Mouse (Mus musculus): ENCODE results near the gene Usp7. TPM values are rescaled to one million over a fixed set of nuclear protein-coding genes. Genes with fewer than 3 reads are reported as not detected.
"Not testable (repeated sequence)": the region's sequence is repeated elsewhere in the genome, so short reads cannot be mapped to it uniquely, and the experiment has no call there.

The Usp7 gene
- polyA plus RNA-seq, 1 experiment from 2014 or later: 16.9 TPM

- peaks cover 2% of the 10 kb centered on the region; the same call in 1 of the 2 replicates for H3K4me1 ChIP-seq (ENCODE audit: control insufficient read depth, insufficient read depth, low read length)
- H3K27me3 ChIP-seq (ENCODE audit: control insufficient read depth, insufficient read depth, low read length): no peaks in the 10 kb centered on the region
- no peak overlapping the region for H3K9ac ChIP-seq (ENCODE audit: low read length)
- H3K36me3 ChIP-seq (ENCODE audit: control insufficient read depth, insufficient read depth): no peaks in the 10 kb centered on the region
- no peak overlapping the region for H3K27ac ChIP-seq (ENCODE audit: low read length)
- no peak for ATAC-seq (replicated peaks; ENCODE audit: extremely low read depth, insufficient read depth, low FRiP score)
- no peaks in the 10 kb centered on the region for H3K9me3 ChIP-seq (replicated peaks; ENCODE audit: control insufficient read depth, low read length)
- 55% methylated on average over 11 of the region's 11 CpGs for WGBS
- H3K4me2 ChIP-seq (ENCODE audit: low read depth, low read length): no peak overlapping the region
- no peak overlapping the region for H3K4me3 ChIP-seq (ENCODE audit: low read length)
Measured at GRCm38 (mm10) chr16:8764124-8764907, 27.8 kb downstream of the Usp7 start.

GRCm38 (mm10) chr16:8763028-8763427 lies 29.1 kb downstream of the Usp7 start:
- H3K9ac ChIP-seq (ENCODE audit: low read length): no peak overlapping the region
- no peak overlapping the region for H3K4me2 ChIP-seq (ENCODE audit: low read depth, low read length)
- H3K27ac ChIP-seq (ENCODE audit: low read length): no peak overlapping the region
- peaks cover 2% of the 10 kb centered on the region; the same call in 1 of the 2 replicates for H3K4me1 ChIP-seq (ENCODE audit: control insufficient read depth, insufficient read depth, low read length)
- no peaks in the 10 kb centered on the region for H3K9me3 ChIP-seq (replicated peaks; ENCODE audit: control insufficient read depth, low read length)
- ATAC-seq (replicated peaks; ENCODE audit: extremely low read depth, insufficient read depth, low FRiP score): no peak
- 48% methylated on average over 6 of the region's 6 CpGs for WGBS
- no peaks in the 10 kb centered on the region for H3K36me3 ChIP-seq (ENCODE audit: control insufficient read depth, insufficient read depth)
- no peaks in the 10 kb centered on the region for H3K27me3 ChIP-seq (ENCODE audit: control insufficient read depth, insufficient read depth, low read length)
- H3K4me3 ChIP-seq (ENCODE audit: low read length): no peak overlapping the region

GRCm38 (mm10) chr16:8761894-8762293 lies 30.2 kb downstream of the Usp7 start:
- H3K9me3 ChIP-seq (replicated peaks; ENCODE audit: control insufficient read depth, low read length): no peaks in the 10 kb centered on the region
- H3K4me2 ChIP-seq (ENCODE audit: low read depth, low read length): no peak overlapping the region
- 90% methylated on average over 2 of the region's 2 CpGs for WGBS
- no peak overlapping the region for H3K9ac ChIP-seq (ENCODE audit: low read length)
- H3K27ac ChIP-seq (ENCODE audit: low read length): no peak overlapping the region
- no peak overlapping the region for H3K4me3 ChIP-seq (ENCODE audit: low read length)
- H3K4me1 ChIP-seq (ENCODE audit: control insufficient read depth, insufficient read depth, low read length): peaks cover 2% of the 10 kb centered on the region; the same call in 1 of the 2 replicates
- H3K27me3 ChIP-seq (ENCODE audit: control insufficient read depth, insufficient read depth, low read length): no peaks in the 10 kb centered on the region
- ATAC-seq (replicated peaks; ENCODE audit: extremely low read depth, insufficient read depth, low FRiP score): no peak
- no peaks in the 10 kb centered on the region for H3K36me3 ChIP-seq (ENCODE audit: control insufficient read depth, insufficient read depth)

GRCm38 (mm10) chr16:8761005-8761404 lies 31.1 kb downstream of the Usp7 start:
- Histone ChIP-seq H3K9ac (ENCODE audit: low read length) (no peak overlapping the region), H3K36me3 (ENCODE audit: control insufficient read depth, insufficient read depth) (no peaks in the 10 kb centered on the region), H3K4me1 (ENCODE audit: control insufficient read depth, insufficient read depth, low read length) (peaks cover 2% of the 10 kb centered on the region; the same call in 1 of the 2 replicates), H3K4me2 (ENCODE audit: low read depth, low read length) (no peak overlapping the region), H3K9me3 (replicated peaks; ENCODE audit: control insufficient read depth, low read length) (no peaks in the 10 kb centered on the region), H3K27me3 (ENCODE audit: control insufficient read depth, insufficient read depth, low read length) (no peaks in the 10 kb centered on the region), H3K4me3 (ENCODE audit: low read length) (no peak overlapping the region), H3K27ac (ENCODE audit: low read length) (no peak overlapping the region)
- WGBS: 86% methylated on average over 7 of the region's 7 CpGs
- no peak for ATAC-seq (replicated peaks; ENCODE audit: extremely low read depth, insufficient read depth, low FRiP score)

GRCm38 (mm10) chr16:8758979-8759378 lies 33.1 kb downstream of the Usp7 start:
- Histone ChIP-seq H3K27me3 (ENCODE audit: control insufficient read depth, insufficient read depth, low read length) (no peaks in the 10 kb centered on the region), H3K4me1 (ENCODE audit: control insufficient read depth, insufficient read depth, low read length) (peaks cover 2% of the 10 kb centered on the region; the same call in 1 of the 2 replicates), H3K4me3 (ENCODE audit: low read length) (no peak overlapping the region), H3K9me3 (replicated peaks; ENCODE audit: control insufficient read depth, low read length) (no peaks in the 10 kb centered on the region), H3K36me3 (ENCODE audit: control insufficient read depth, insufficient read depth) (no peaks in the 10 kb centered on the region), H3K27ac (ENCODE audit: low read length) (no peak overlapping the region), H3K4me2 (ENCODE audit: low read depth, low read length) (no peak overlapping the region), H3K9ac (ENCODE audit: low read length) (no peak overlapping the region)
- ATAC-seq (replicated peaks; ENCODE audit: extremely low read depth, insufficient read depth, low FRiP score): no peak
- 64% methylated on average over 3 of the region's 3 CpGs for WGBS

GRCm38 (mm10) chr16:8758193-8758592 lies 33.9 kb downstream of the Usp7 start:
- H3K9ac ChIP-seq (ENCODE audit: low read length): no peak overlapping the region
- 73% methylated on average over 2 of the region's 2 CpGs for WGBS

GRCm38 (mm10) chr16:8757586-8757985 lies 34.5 kb downstream of the Usp7 start:
- H3K4me3 ChIP-seq (ENCODE audit: low read length); H3K27ac ChIP-seq (ENCODE audit: low read length); H3K27me3 ChIP-seq (ENCODE audit: control insufficient read depth, insufficient read depth, low read length); H3K9me3 ChIP-seq (replicated peaks; ENCODE audit: control insufficient read depth, low read length); H3K36me3 ChIP-seq (ENCODE audit: control insufficient read depth, insufficient read depth); H3K4me1 ChIP-seq (ENCODE audit: control insufficient read depth, insufficient read depth, low read length); H3K9ac ChIP-seq (ENCODE audit: low read length); H3K4me2 ChIP-seq (ENCODE audit: low read depth, low read length); ATAC-seq (replicated peaks; ENCODE audit: extremely low read depth, insufficient read depth, low FRiP score): not testable (repeated sequence)
- 92% methylated on average over 5 of the region's 6 CpGs for WGBS

More at GRCm38 (mm10) chr16:8758193-8758592, 33.9 kb downstream of the Usp7 start:
- no peak for ATAC-seq (replicated peaks; ENCODE audit: extremely low read depth, insufficient read depth, low FRiP score)
- Histone ChIP-seq H3K4me2 (ENCODE audit: low read depth, low read length) (no peak overlapping the region), H3K4me3 (ENCODE audit: low read length) (no peak overlapping the region), H3K36me3 (ENCODE audit: control insufficient read depth, insufficient read depth) (no peaks in the 10 kb centered on the region), H3K4me1 (ENCODE audit: control insufficient read depth, insufficient read depth, low read length) (peaks cover 2% of the 10 kb centered on the region; the same call in 1 of the 2 replicates), H3K27ac (ENCODE audit: low read length) (no peak overlapping the region), H3K27me3 (ENCODE audit: control insufficient read depth, insufficient read depth, low read length) (no peaks in the 10 kb centered on the region), H3K9me3 (replicated peaks; ENCODE audit: control insufficient read depth, low read length) (no peaks in the 10 kb centered on the region)

GRCm38 (mm10) chr16:8752334-8752733 lies 39.8 kb downstream of the Usp7 start:
- Histone ChIP-seq H3K27me3 (ENCODE audit: control insufficient read depth, insufficient read depth, low read length) (no peaks in the 10 kb centered on the region), H3K4me1 (ENCODE audit: control insufficient read depth, insufficient read depth, low read length) (no peaks in the 10 kb centered on the region), H3K36me3 (ENCODE audit: control insufficient read depth, insufficient read depth) (no peaks in the 10 kb centered on the region), H3K9ac (ENCODE audit: low read length) (no peak overlapping the region), H3K4me3 (ENCODE audit: low read length) (no peak overlapping the region), H3K27ac (ENCODE audit: low read length) (no peak overlapping the region), H3K9me3 (replicated peaks; ENCODE audit: control insufficient read depth, low read length) (no peaks in the 10 kb centered on the region), H3K4me2 (ENCODE audit: low read depth, low read length) (no peak overlapping the region)
- no peak for ATAC-seq (replicated peaks; ENCODE audit: extremely low read depth, insufficient read depth, low FRiP score)
- 61% methylated on average over 2 of the region's 2 CpGs for WGBS

- no peak for ATAC-seq (replicated peaks; ENCODE audit: extremely low read depth, insufficient read depth, low FRiP score)
- H3K9ac ChIP-seq (ENCODE audit: low read length): no peak overlapping the region
- H3K36me3 ChIP-seq (ENCODE audit: control insufficient read depth, insufficient read depth): no peaks in the 10 kb centered on the region
- H3K9me3 ChIP-seq (replicated peaks; ENCODE audit: control insufficient read depth, low read length): no peaks in the 10 kb centered on the region
- H3K27me3 ChIP-seq (ENCODE audit: control insufficient read depth, insufficient read depth, low read length): no peaks in the 10 kb centered on the region
- 62% methylated on average over 5 of the region's 5 CpGs for WGBS
- H3K4me3 ChIP-seq (ENCODE audit: low read length): no peak overlapping the region
- H3K4me1 ChIP-seq (ENCODE audit: control insufficient read depth, insufficient read depth, low read length): no peaks in the 10 kb centered on the region
- H3K27ac ChIP-seq (ENCODE audit: low read length): no peak overlapping the region
- no peak overlapping the region for H3K4me2 ChIP-seq (ENCODE audit: low read depth, low read length)
Measured at GRCm38 (mm10) chr16:8751555-8752235, 40.4 kb downstream of the Usp7 start.
